Mouse (Mus musculus) intestine, embryonic 14.5 days (tissue): Measurements from ENCODE around the gene Arhgap32. TPM values are rescaled to one million over a fixed set of nuclear protein-coding genes. Genes with fewer than 3 reads are reported as not detected.

Experiments used
- ATAC-seq: fragments of 200-750 bp; cut with Nextera tagmentation; replicated peaks from 2 replicates; pipeline ENCODE4 v1.8.0; 2017; ENCODE audit warnings: low read depth, moderate number of reproducible peaks, moderate TSS enrichment, moderate library complexity; ENCODE audit not compliant: low FRiP score, low TSS enrichment
- DNase-seq: peaks from one replicate; pipeline ENCODE4 v3.0.0-alpha.2; 2018; ENCODE audit warnings: low spot score
- H3K27ac ChIP-seq: fragments of 300-500 bp; sonication (generic); 2 replicates; pipeline ENCODE4 v1.5.1; 2014; ENCODE audit warnings: low read depth, mild to moderate bottlenecking, control low read depth
- H3K27me3 ChIP-seq: fragments of 300-500 bp; sonication (generic); replicated peaks from 2 replicates; pipeline ENCODE4 v1.6.1; 2014; ENCODE audit warnings: low read length, control low read depth; ENCODE audit not compliant: control insufficient read depth, insufficient read depth
- H3K36me3 ChIP-seq: fragments of 300-500 bp; sonication (generic); 2 replicates; pipeline ENCODE4 v1.6.1; 2014; ENCODE audit warnings: low read length, control low read depth; ENCODE audit not compliant: control insufficient read depth, insufficient read depth
- H3K4me1 ChIP-seq: fragments of 300-500 bp; sonication (generic); replicated peaks from 2 replicates; pipeline ENCODE4 v1.6.1; 2014; ENCODE audit warnings: low read length, control low read depth, mixed read lengths; ENCODE audit not compliant: control insufficient read depth, insufficient read depth
- H3K4me2 ChIP-seq: fragments of 300-500 bp; sonication (generic); 2 replicates; pipeline ENCODE4 v1.6.1; 2014; ENCODE audit warnings: low read length
- H3K4me3 ChIP-seq: fragments of 300-500 bp; sonication (generic); 2 replicates; pipeline ENCODE4 v1.5.1; 2014; ENCODE audit warnings: low read depth, low read length, control low read depth, mixed read lengths
- H3K9ac ChIP-seq: fragments of 300-500 bp; sonication (generic); 2 replicates; pipeline ENCODE4 v1.6.1; 2014; ENCODE audit warnings: mild to moderate bottlenecking, low read length
- H3K9me3 ChIP-seq: fragments of 300-500 bp; sonication (generic); 2 replicates; pipeline ENCODE4 v1.6.1; 2016; ENCODE audit warnings: low read length, control low read depth; ENCODE audit not compliant: control insufficient read depth
- WGBS: fragments of 180-500 bp; shearing (Covaris S2); extraction: QIAGEN DNeasy Blood & Tissue Kit; methylation state at CpG from one replicate; pipeline ENCODE4 v1.1.7; 2014; 5-methylcytosine and 5-hydroxymethylcytosine counted together
- polyA plus RNA-seq: library from polyadenylated mRNA; unstranded; fragments of >200 nt; fragmentation: Nextera tagmentation; extraction: Ambion mirVana; gene quantifications from 2 replicates; pipeline ENCODE4 v1.2.1, GENCODE M21; 2014

Arhgap32 gene
- polyA plus RNA-seq = 10.6 and 10.8 TPM in 2 replicates

GRCm38 (mm10) chr9:32115786-32116185 is at the start of gene Arhgap32:
Arhgap32 (plus strand) TSS chr9:32116136.
- Histone ChIP-seq H3K4me1 (peaks cover 5% of the 10 kb centered on the region), H3K4me3 (no peak within 1 kb of the TSS), H3K9ac (no peak within 1 kb of the TSS), H3K4me2 (no peak within 1 kb of the TSS), H3K27me3 (no peaks in the 10 kb centered on the region), H3K27ac (no peak within 1 kb of the TSS), H3K36me3 (no peaks in the 10 kb centered on the region), H3K9me3 (no peaks in the 10 kb centered on the region)
- ATAC-seq (no peak), DNase-seq (no peak)
- 88% methylated on average over 1 of the region's 1 CpGs for WGBS

- no peak overlapping the region for H3K9ac ChIP-seq
- H3K4me1 ChIP-seq = no peaks in the 10 kb centered on the region
- H3K27ac ChIP-seq = no peak overlapping the region
- DNase-seq = no peak
- 90% methylated on average over 6 of the region's 6 CpGs for WGBS
- no peaks in the 10 kb centered on the region for H3K36me3 ChIP-seq
- H3K9me3 ChIP-seq = no peaks in the 10 kb centered on the region
- ATAC-seq = no peak
- no peaks in the 10 kb centered on the region for H3K27me3 ChIP-seq
- H3K4me3 ChIP-seq = no peak overlapping the region
- no peak overlapping the region for H3K4me2 ChIP-seq
Measured at GRCm38 (mm10) chr9:32072778-32073177, 43.2 kb upstream of the Arhgap32 start.

GRCm38 (mm10) chr9:32088106-32088776 is 27.7 kb upstream of the Arhgap32 start:
- WGBS = 53% methylated on average over 4 of the region's 4 CpGs
- no peak overlapping the region for H3K27ac ChIP-seq
- no peak overlapping the region for H3K4me3 ChIP-seq

GRCm38 (mm10) chr9:32088882-32089281 is 27.1 kb upstream of the Arhgap32 start:
- no peak overlapping the region for H3K4me3 ChIP-seq
- H3K36me3 ChIP-seq = no peaks in the 10 kb centered on the region
- no peaks in the 10 kb centered on the region for H3K9me3 ChIP-seq
- DNase-seq (no peak), ATAC-seq (no peak)
- H3K9ac ChIP-seq = no peak overlapping the region
- WGBS = 60% methylated on average over 3 of the region's 3 CpGs
- H3K27ac ChIP-seq = no peak overlapping the region
- no peak overlapping the region for H3K4me2 ChIP-seq
- no peaks in the 10 kb centered on the region for H3K27me3 ChIP-seq
- peaks cover 14% of the 10 kb centered on the region for H3K4me1 ChIP-seq

More at GRCm38 (mm10) chr9:32088106-32088776, 27.7 kb upstream of the Arhgap32 start:
- Histone ChIP-seq H3K4me2 (no peak overlapping the region), H3K36me3 (no peaks in the 10 kb centered on the region), H3K4me1 (peaks cover 8% of the 10 kb centered on the region), H3K27me3 (no peaks in the 10 kb centered on the region), H3K9ac (no peak overlapping the region), H3K9me3 (no peaks in the 10 kb centered on the region)
- ATAC-seq = no peak
- no peak for DNase-seq

GRCm38 (mm10) chr9:32093456-32093855 is 22.5 kb upstream of the Arhgap32 start:
- Histone ChIP-seq H3K4me2 (no peak overlapping the region), H3K36me3 (no peaks in the 10 kb centered on the region), H3K4me1 (peaks cover 18% of the 10 kb centered on the region), H3K27me3 (no peaks in the 10 kb centered on the region), H3K4me3 (no peak overlapping the region), H3K9me3 (no peaks in the 10 kb centered on the region), H3K9ac (no peak overlapping the region), H3K27ac (no peak overlapping the region)
- ATAC-seq = no peak
- 28% methylated on average over 2 of the region's 2 CpGs for WGBS
- DNase-seq = no peak

GRCm38 (mm10) chr9:32094351-32095120 is 21.4 kb upstream of the Arhgap32 start:
- 33% methylated on average over 13 of the region's 13 CpGs for WGBS

GRCm38 (mm10) chr9:32095511-32095910 is 20.4 kb upstream of the Arhgap32 start:
- Histone ChIP-seq H3K9me3 (no peaks in the 10 kb centered on the region), H3K27me3 (no peaks in the 10 kb centered on the region), H3K9ac (no peak overlapping the region), H3K4me1 (peaks cover 17% of the 10 kb centered on the region), H3K4me3 (no peak overlapping the region), H3K27ac (no peak overlapping the region), H3K36me3 (no peaks in the 10 kb centered on the region), H3K4me2 (no peak overlapping the region)
- no peak for DNase-seq
- 71% methylated on average over 4 of the region's 4 CpGs for WGBS
- no peak for ATAC-seq

More at GRCm38 (mm10) chr9:32094351-32095120, 21.4 kb upstream of the Arhgap32 start:
- Histone ChIP-seq H3K36me3 (no peaks in the 10 kb centered on the region), H3K9ac (no peak overlapping the region), H3K9me3 (no peaks in the 10 kb centered on the region), H3K4me2 (no peak overlapping the region), H3K4me1 (peaks cover 17% of the 10 kb centered on the region), H3K27me3 (no peaks in the 10 kb centered on the region), H3K4me3 (no peak overlapping the region), H3K27ac (no peak overlapping the region)
- DNase-seq (no peak), ATAC-seq (no peak)

GRCm38 (mm10) chr9:32096541-32096940 is 19.4 kb upstream of the Arhgap32 start:
- H3K9me3 ChIP-seq = no peaks in the 10 kb centered on the region
- no peak overlapping the region for H3K9ac ChIP-seq
- DNase-seq (no peak), ATAC-seq (no peak)
- H3K4me3 ChIP-seq = no peak overlapping the region
- peaks cover 17% of the 10 kb centered on the region for H3K4me1 ChIP-seq
- H3K27ac ChIP-seq = 0 out of 2 replicates have a peak overlapping the region, but pooled peaks have one; percentile 1
- H3K36me3 ChIP-seq = no peaks in the 10 kb centered on the region
- H3K4me2 ChIP-seq = no peak overlapping the region
- whole genome bisulfite sequencing = 62% methylated on average over 7 of the region's 7 CpGs
- no peaks in the 10 kb centered on the region for H3K27me3 ChIP-seq
